Mouse (Mus musculus) B cell, adult 67 days (primary cell): ENCODE measurements around the gene Nfkbib. TPM values are rescaled to one million over a fixed set of nuclear protein-coding genes. Genes with fewer than 3 reads are reported as not detected.

Experiments used
- total RNA-seq, 2 experiments: library from RNA; stranded (reverse); gene quantifications; 4 replicates each; pipeline ENCODE4 v1.2.4; 2023

Gene Nfkbib
- 10 to 100 TPM; 70.4 to 78.1 TPM for total RNA-seq

DNA sequence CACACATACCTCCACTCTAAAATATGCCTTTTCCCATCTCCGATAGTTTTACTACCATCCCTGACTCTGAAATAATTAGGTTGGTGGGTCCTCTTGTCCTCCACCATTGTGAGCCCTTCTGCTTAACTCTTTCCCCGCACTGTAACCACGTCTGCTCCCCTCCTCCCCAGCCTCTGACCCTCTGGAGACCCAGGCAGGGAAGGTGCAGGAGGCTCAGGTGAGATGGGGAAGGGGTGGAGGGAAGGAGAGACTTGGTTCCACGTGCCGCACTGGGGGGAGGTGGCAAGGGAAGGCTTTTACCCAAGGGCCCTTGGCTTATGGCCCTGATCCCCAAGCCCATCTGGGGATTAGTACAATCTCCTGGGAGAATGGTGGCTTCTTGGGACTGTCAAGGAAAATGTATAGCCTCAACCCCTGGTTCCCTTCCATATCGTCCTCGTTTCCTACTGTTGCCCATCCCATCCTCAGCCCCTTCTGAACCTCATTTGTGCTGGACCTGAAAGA is at the start of gene Nfkbib:
Nfkbib (minus strand) TSS at position 51 of the 504 bp plus-strand sequence.

GRCm38 (mm10) chr7:28808221-28808941 is 41.1 kb upstream of the Nfkbib start, which contains the start of gene Hnrnpl:
Gene Hnrnpl (plus strand): TSS chr7:28808541.

DNA sequence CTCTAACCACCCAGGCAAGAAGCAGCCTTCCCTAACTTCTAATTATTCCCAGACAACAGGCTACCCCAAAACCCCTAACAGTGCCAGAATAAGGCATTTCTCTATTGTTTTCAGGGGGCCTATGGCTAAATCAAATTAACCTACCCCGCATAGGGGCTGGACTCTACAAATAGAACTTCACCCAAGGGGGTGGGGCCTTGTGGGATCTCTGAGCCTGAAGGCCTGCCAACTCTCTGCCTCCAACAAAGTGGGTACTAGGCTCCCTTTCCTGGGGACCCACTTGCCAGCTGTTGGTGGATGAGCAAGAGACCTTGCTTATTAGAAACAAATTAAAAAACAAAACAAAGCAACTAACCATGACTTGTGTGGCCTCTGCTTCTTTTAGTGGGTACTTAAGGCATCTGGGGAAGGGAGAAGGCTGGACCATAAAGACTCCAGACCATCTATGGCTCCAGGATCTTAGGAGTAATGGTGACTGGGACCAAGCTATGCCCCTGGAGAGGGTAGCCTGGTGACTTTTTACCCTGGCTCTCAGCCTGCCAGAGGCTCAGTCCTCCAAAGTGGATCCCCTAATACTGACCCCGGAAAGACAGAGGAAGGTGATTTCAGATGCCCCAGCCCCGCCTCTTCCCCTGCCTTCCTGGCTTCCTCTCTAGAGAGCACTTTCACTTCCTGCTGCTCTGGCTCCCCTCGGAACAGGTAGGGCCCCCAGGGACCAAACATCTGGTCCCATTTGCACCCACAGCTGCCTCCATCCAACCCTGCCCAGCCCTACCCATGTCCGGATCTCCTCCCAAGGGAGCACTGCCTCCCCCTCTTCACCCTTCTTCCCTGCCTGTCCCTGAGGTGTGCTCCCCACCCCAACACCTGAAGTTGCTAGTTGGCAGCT is 21.2 kb upstream of the Nfkbib start, which contains the start of gene Rinl:
Rinl (plus strand) TSS at position 663 of the 889 bp plus-strand sequence.

DNA sequence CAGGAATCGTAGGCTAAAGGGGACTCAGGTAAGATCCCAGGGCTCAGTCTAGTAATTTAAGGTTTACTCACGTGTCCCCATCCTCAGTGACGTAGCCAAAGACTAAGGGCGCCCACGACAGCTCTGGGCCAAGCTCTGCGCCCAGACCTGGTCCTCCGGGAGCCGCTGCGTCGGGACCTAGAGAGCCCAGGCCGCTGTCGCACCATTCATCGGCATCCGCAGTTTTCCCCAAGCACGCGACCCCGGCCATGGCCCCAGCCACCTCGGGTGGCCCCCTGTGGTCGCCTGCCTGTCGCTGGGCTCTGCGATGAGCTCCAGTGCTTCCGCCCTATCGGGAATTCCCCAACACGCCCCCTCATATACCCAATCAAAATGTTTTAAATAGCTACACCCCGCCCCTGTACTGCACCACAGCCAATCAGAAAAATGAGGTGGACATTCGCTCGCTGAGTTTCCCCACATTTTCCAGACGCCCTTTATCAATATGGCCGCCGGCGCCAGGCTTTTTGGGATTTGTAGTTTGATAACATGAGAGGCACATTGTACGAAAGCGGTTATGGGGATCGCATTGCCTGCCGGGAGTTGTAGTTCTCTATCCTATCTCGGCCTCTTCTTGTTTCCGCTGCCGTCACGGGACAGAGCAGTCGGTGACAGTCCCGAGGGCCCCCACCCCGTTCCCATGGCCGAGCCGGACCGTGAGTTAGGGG is 986 bp downstream of the Nfkbib start, which contains the start of gene Sirt2:
Sirt2 (plus strand) TSS at position 563 of the 707 bp plus-strand sequence.

DNA sequence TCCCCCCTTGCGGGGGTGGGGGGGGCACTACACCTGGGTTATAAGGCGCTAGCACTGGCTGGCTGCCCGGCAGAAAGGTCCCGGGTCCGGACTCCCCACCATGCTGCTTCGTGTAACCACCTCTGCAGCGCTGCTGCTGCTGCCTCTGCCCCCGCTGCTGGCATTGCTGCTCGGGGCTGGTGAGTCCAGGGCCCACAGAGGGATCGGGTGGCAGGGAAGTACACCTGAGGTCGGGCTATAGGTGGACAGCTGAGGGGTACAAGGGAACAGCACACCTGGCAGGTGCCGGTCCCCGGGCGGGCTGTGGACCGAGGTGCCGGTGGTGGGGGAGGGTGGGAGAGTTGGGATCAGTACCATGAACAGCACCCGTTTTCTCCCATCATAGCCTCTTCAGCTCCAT is 11.2 kb downstream of the Nfkbib start, which contains the start of gene Ccer2:
Ccer2 (plus strand) TSS at position 96 of the 400 bp plus-strand sequence.

GRCm38 (mm10) chr7:28741709-28742438 is 25.4 kb downstream of the Nfkbib start, which contains the start of the genes Mrps12 and Sars2:
Gene Mrps12 (minus strand): TSS chr7:28741820.
Gene Sars2 (plus strand): TSS chr7:28741992.

GRCm38 (mm10) chr7:28716590-28717281 is 50.6 kb downstream of the Nfkbib start, which contains the start of gene Fbxo17:
Gene Fbxo17 (plus strand): TSS chr7:28716804.

Other genes with a start within 250 kb of the Nfkbib start
- not detected for gene Ifnl3, start 244.7 kb downstream of the Nfkbib start, total RNA-seq
- gene Sycn, start 226.6 kb downstream of the Nfkbib start, total RNA-seq: not detected
- not detected for gene Nccrp1, start 220.3 kb downstream of the Nfkbib start, total RNA-seq
- gene Samd4b, start 169.4 kb downstream of the Nfkbib start, total RNA-seq: 10 to 100 TPM; 47.2 to 57.8 TPM
- gene Pak4, start 169.3 kb downstream of the Nfkbib start, total RNA-seq: 10 to 100 TPM; 14.4 to 15.6 TPM
- not detected for gene Acp7, start 136.2 kb downstream of the Nfkbib start, total RNA-seq
- not detected for gene Fbxo27, start 74.7 kb downstream of the Nfkbib start, total RNA-seq
- 1 to 10 TPM; 1.5 to 2.5 TPM for gene Fbxo17, start 50.7 kb downstream of the Nfkbib start, total RNA-seq
- gene Mrps12, start 25.7 kb downstream of the Nfkbib start, total RNA-seq: 10 to 100 TPM; 19.5 to 24.8 TPM
- gene Sars2, start 25.5 kb downstream of the Nfkbib start, total RNA-seq: 10 to 100 TPM; 17.5 to 19.0 TPM
- not detected for gene Ccer2, start 11.3 kb downstream of the Nfkbib start, total RNA-seq
- 10 to 100 TPM; 75.3 to 81.8 TPM for gene Sirt2, start 777 bp downstream of the Nfkbib start, total RNA-seq
- gene Rinl, start 21.5 kb upstream of the Nfkbib start, total RNA-seq: 1 to 10 TPM; 9.6 to 9.7 TPM
- gene Hnrnpl, start 41.0 kb upstream of the Nfkbib start, total RNA-seq: 100 to 1,000 TPM; 592 to 659 TPM
- gene Ech1, start 57.7 kb upstream of the Nfkbib start, total RNA-seq: 10 to 100 TPM; 58.4 to 61.7 TPM
- gene Lgals4, start 66.3 kb upstream of the Nfkbib start, total RNA-seq: 10 to 100 TPM; 17.2 to 19.6 TPM
- not detected for gene Lgals7, start 96.3 kb upstream of the Nfkbib start, total RNA-seq
- not detected for gene Capn12, start 113.9 kb upstream of the Nfkbib start, total RNA-seq
- 100 to 1,000 TPM; 108 to 109 TPM for gene Actn4, start 194.8 kb upstream of the Nfkbib start, total RNA-seq
- 100 to 1,000 TPM; 267 to 290 TPM for gene Eif3k, start 214.4 kb upstream of the Nfkbib start, total RNA-seq
- 100 to 1,000 TPM; 344 to 379 TPM for gene Map4k1, start 214.5 kb upstream of the Nfkbib start, total RNA-seq